Mouse (Mus musculus) ovary, postnatal 36 days (tissue): ENCODE data around the gene Kif17.
"Not testable (repeated sequence)": the region's sequence is repeated elsewhere in the genome, so short reads cannot be mapped to it uniquely, and the experiment has no call there.

Source experiments
- DNase-seq: peaks from one replicate; pipeline ENCODE4 v3.0.0; 2022; ENCODE audit warnings: low spot score, mixed read lengths

Kif17 gene

GRCm38 (mm10) chr4:138313021-138313420 is 62.8 kb downstream of the Kif17 start:
- no peak for DNase-seq

GRCm38 (mm10) chr4:138313795-138314194 is 63.6 kb downstream of the Kif17 start:
- DNase-seq, result no peak

- DNase-seq, result no peak
These were observed 65.5 kb downstream of the Kif17 start for GRCm38 (mm10) chr4:138315781-138316180.

GRCm38 (mm10) chr4:138316369-138316768 is 66.1 kb downstream of the Kif17 start:
- no peak for DNase-seq

- peak; percentile 53 for DNase-seq
These were observed 68.5 kb downstream of the Kif17 start for GRCm38 (mm10) chr4:138318509-138319266.

GRCm38 (mm10) chr4:138319508-138319907 is 69.3 kb downstream of the Kif17 start:
- peak; percentile 78 for DNase-seq

GRCm38 (mm10) chr4:138320711-138321110 is 70.5 kb downstream of the Kif17 start:
- no peak for DNase-seq

GRCm38 (mm10) chr4:138321488-138321887 is 71.3 kb downstream of the Kif17 start:
- no peak for DNase-seq

GRCm38 (mm10) chr4:138322692-138323091 is 72.5 kb downstream of the Kif17 start:
- no peak for DNase-seq

GRCm38 (mm10) chr4:138323753-138324152 is 73.5 kb downstream of the Kif17 start:
- DNase-seq, result no peak

- DNase-seq, result no peak
These were observed 74.2 kb downstream of the Kif17 start for GRCm38 (mm10) chr4:138324451-138324850.

GRCm38 (mm10) chr4:138325466-138326076 is 75.3 kb downstream of the Kif17 start:
- DNase-seq, result peak; percentile 96

- peak; percentile 92 for DNase-seq
These were observed 76.0 kb downstream of the Kif17 start, which contains the start of gene Pink1 for GRCm38 (mm10) chr4:138326077-138326695. TSS of gene Pink1 (minus strand) at chr4:138326307.

- not testable (repeated sequence) for DNase-seq
These were observed 76.9 kb downstream of the Kif17 start for GRCm38 (mm10) chr4:138327155-138327554.

GRCm38 (mm10) chr4:138327891-138328470 is 77.7 kb downstream of the Kif17 start:
- no peak for DNase-seq

GRCm38 (mm10) chr4:138330264-138330671 is 80.0 kb downstream of the Kif17 start:
- DNase-seq, result no peak

- DNase-seq, result no peak
These were observed 81.4 kb downstream of the Kif17 start for GRCm38 (mm10) chr4:138331647-138332046.

GRCm38 (mm10) chr4:138333135-138333534 is 82.9 kb downstream of the Kif17 start:
- no peak for DNase-seq

GRCm38 (mm10) chr4:138335036-138335435 is 84.8 kb downstream of the Kif17 start:
- DNase-seq, result no peak

- DNase-seq, result no peak
These were observed 85.4 kb downstream of the Kif17 start for GRCm38 (mm10) chr4:138335648-138336047.

GRCm38 (mm10) chr4:138336876-138337275 is 86.6 kb downstream of the Kif17 start:
- DNase-seq, result no peak

- DNase-seq, result no peak
These were observed 87.1 kb downstream of the Kif17 start for GRCm38 (mm10) chr4:138337341-138337740.

- no peak for DNase-seq
These were observed 89.7 kb downstream of the Kif17 start for GRCm38 (mm10) chr4:138339963-138340362.
